In the genomic region with DNA sequence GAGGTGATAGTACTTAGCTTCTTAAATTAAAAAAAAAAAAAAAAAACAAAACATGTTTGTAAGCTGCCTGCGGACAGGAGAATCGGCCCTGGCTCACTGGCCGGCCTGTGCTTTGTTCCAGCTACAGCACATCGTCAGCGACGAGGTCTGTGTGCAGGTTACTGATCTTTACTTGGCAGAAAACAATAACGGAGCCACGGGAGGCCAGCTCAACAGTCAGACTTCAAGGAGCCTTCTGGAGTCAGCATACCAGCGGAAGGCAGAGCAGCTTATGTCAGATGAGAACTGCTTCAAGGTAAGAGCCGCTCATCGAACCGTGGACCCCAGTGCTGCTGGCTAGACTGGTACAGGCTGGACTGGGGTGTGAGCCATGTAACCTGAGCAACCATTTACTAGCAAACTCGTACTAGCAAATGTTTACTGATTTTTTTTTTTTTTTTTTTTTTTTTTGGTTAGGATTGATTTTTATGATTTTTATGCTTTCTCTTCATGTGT, we compare ENCODE assay signal across 20 mouse cellular contexts. TPM values are rescaled to one million over a fixed set of nuclear protein-coding genes. Genes with fewer than 3 reads are reported as not detected.
DNase-seq lines count a peak whose midpoint lies in the region; ATAC-seq and TF ChIP-seq lines count a peak whose summit lies in the region.
"Had no signal": no experiment of that assay in that cellular context is flagged by ENCODE, and none has a peak within 500 bp of the region (broad histone marks: within the 10 kb centered on the region; RNA-seq: fewer than 3 reads in every experiment).

No protein-coding gene starts in this region.

- H3K9me3 ChIP-seq in kidney, embryonic 15.5 days (replicated peaks) = no peaks in the 10 kb centered on the region
- H3K9me3 ChIP-seq: embryonic facial prominence, embryonic 12.5 days; forebrain, embryonic 15.5 days; heart, embryonic 15.5 days; hindbrain, embryonic 13.5 days had no signal

- no peaks in the 10 kb centered on the region for H3K4me1 ChIP-seq in kidney, embryonic 15.5 days
- no peaks in the 10 kb centered on the region for H3K4me1 ChIP-seq in cerebellum, adult 2 months (ENCODE audit: control insufficient read depth, insufficient read depth, low read length)
- H3K4me1 ChIP-seq: embryonic facial prominence, embryonic 12.5 days; forebrain, embryonic 15.5 days; heart, embryonic 15.5 days; hindbrain, embryonic 13.5 days had no signal

- H3K27ac ChIP-seq in kidney, embryonic 15.5 days = no peak overlapping the region
- no peak overlapping the region for H3K27ac ChIP-seq in cerebellum, adult 2 months (ENCODE audit: insufficient read depth, low read length)
- H3K27ac ChIP-seq: embryonic facial prominence, embryonic 12.5 days; forebrain, embryonic 15.5 days; heart, embryonic 15.5 days; hindbrain, embryonic 13.5 days; hindbrain, postnatal 0 days had no signal

- H3K4me3 ChIP-seq in kidney, embryonic 15.5 days (replicated peaks) = no peak overlapping the region
- H3K4me3 ChIP-seq in cerebellum, adult 2 months (replicated peaks; ENCODE audit: insufficient read depth, low read depth, low read length) = no peak overlapping the region
- H3K4me3 ChIP-seq: embryonic facial prominence, embryonic 12.5 days; forebrain, embryonic 15.5 days; heart, embryonic 15.5 days; hindbrain, embryonic 13.5 days had no signal

- no peaks in the 10 kb centered on the region for H3K27me3 ChIP-seq in kidney, embryonic 15.5 days
- no peaks in the 10 kb centered on the region for H3K27me3 ChIP-seq in cerebellum, adult 2 months (ENCODE audit: control insufficient read depth, insufficient read depth, low read length)
- H3K27me3 ChIP-seq: CH12.LX; embryonic facial prominence, embryonic 12.5 days; forebrain, embryonic 15.5 days; heart, embryonic 15.5 days; hindbrain, embryonic 13.5 days had no signal

- ATAC-seq in kidney, embryonic 15.5 days (replicated peaks; ENCODE audit: low FRiP score) = no peak
- ATAC-seq: forebrain, embryonic 15.5 days; hindbrain, postnatal 0 days had no signal

- H3K4me2 ChIP-seq in kidney, embryonic 15.5 days = no peak overlapping the region
- H3K4me2 ChIP-seq: embryonic facial prominence, embryonic 12.5 days; forebrain, embryonic 15.5 days; heart, embryonic 11.5 days; heart, embryonic 15.5 days; hindbrain, embryonic 13.5 days had no signal

- TF ChIP-seq CTCF in cerebellum, adult 2 months (IDR thresholded peaks at IDR 0.05; ENCODE audit: borderline replicate concordance, insufficient read depth, low read depth, low read length) = no peak

- 89% methylated on average over 13 of the region's 13 CpGs for WGBS in kidney, embryonic 15.5 days
- WGBS in cerebellum, adult 2 months = 82% methylated on average over 13 of the region's 13 CpGs

- peak; percentile 45 for DNase-seq in kidney, adult 11 months
- DNase-seq in R1 (ENCODE audit: low read depth, low spot score) = peak; percentile 90
- DNase-seq in kidney, postnatal 10 days = peak; percentile 41
- DNase-seq in kidney, postnatal 4 days = peak; percentile 21 to 24
- DNase-seq in cerebellum, adult 2 months = no peak
- no peak for DNase-seq in cerebellum, adult 8-10 months
- DNase-seq: adrenal gland, postnatal 10 days; cerebellum, adult 9-10 months; cerebellum, postnatal 25 days; gastrocnemius, postnatal 36 days; heart, adult 18-20 months; heart, postnatal 14 days had no signal

- peaks cover 96% of the 10 kb centered on the region for H3K36me3 ChIP-seq in kidney, embryonic 15.5 days

- no peak for TF ChIP-seq POLR2A in cerebellum, adult 2 months (IDR thresholded peaks at IDR 0.05; ENCODE audit: borderline replicate concordance, insufficient read depth, low read length)

- H3K9ac ChIP-seq in kidney, embryonic 15.5 days = no peak overlapping the region
- H3K9ac ChIP-seq: embryonic facial prominence, embryonic 12.5 days; forebrain, embryonic 15.5 days; heart, embryonic 15.5 days; hindbrain, embryonic 13.5 days had no signal

RNA-seq across cellular contexts. Expression of a gene that starts 13.2 kb away (rescaled TPM):
- polyA plus RNA-seq in kidney, embryonic 15.5 days (2015; fragmentation: Nextera tagmentation; extraction: Ambion mirVana) = 80.8 and 95.2 TPM in 2 replicates
- polyA plus RNA-seq in cerebellum, adult 2 months (2012; rRNA removed) = 192 and 203 TPM in 2 replicates

RNA-seq across cellular contexts. Expression of a gene that starts 30.8 kb away (rescaled TPM):
- 8.3 and 9.7 TPM in 2 replicates for polyA plus RNA-seq in kidney, embryonic 15.5 days (2015; fragmentation: Nextera tagmentation; extraction: Ambion mirVana)
- 15.2 and 15.7 TPM in 2 replicates for polyA plus RNA-seq in cerebellum, adult 2 months (2012; rRNA removed)

RNA-seq across cellular contexts. Expression of a gene that starts 40.8 kb away (rescaled TPM):
- polyA plus RNA-seq in kidney, embryonic 15.5 days (2015; fragmentation: Nextera tagmentation; extraction: Ambion mirVana) = 104 and 105 TPM in 2 replicates
- polyA plus RNA-seq in cerebellum, adult 2 months (2012; rRNA removed) = 150 and 170 TPM in 2 replicates

RNA-seq across cellular contexts. Expression of a gene that starts 45.5 kb away (rescaled TPM):
- 31.8 and 36.6 TPM in 2 replicates for polyA plus RNA-seq in kidney, embryonic 15.5 days (2015; fragmentation: Nextera tagmentation; extraction: Ambion mirVana)
- polyA plus RNA-seq in cerebellum, adult 2 months (2012; rRNA removed) = 23.8 and 32.3 TPM in 2 replicates

Comparison
In these comparisons a context has a peak if more than half of its experiments do, and no peak if none do; other contexts are left out.
1. DNase-seq: peak in kidney, adult 11 months (single experiment), R1 (single experiment), kidney, postnatal 10 days (single experiment) and kidney, postnatal 4 days (2 of 2); none in cerebellum, adult 2 months (0 of 2) and cerebellum, adult 8-10 months (single experiment).